Mouse (Mus musculus) ES-E14 (cell line): ENCODE data around the gene Spg20. TPM values are rescaled to one million over a fixed set of nuclear protein-coding genes. Genes with fewer than 3 reads are reported as not detected.

ENCODE experiments used
- DNase-seq: peaks from one replicate; pipeline ENCODE4 v3.0.0-alpha.2; 2013; ENCODE audit warnings: low read depth, low spot score
- H3K27ac ChIP-seq: 2 replicates; pipeline ENCODE4 v1.5.1; 2012; ENCODE audit warnings: low read depth, mild to moderate bottlenecking, low read length, moderate library complexity, mixed read lengths; ENCODE audit not compliant: poor library complexity, insufficient read depth, severe bottlenecking
- H3K36me3 ChIP-seq: 2 replicates; pipeline ENCODE4 v1.6.1; 2012; ENCODE audit warnings: mild to moderate bottlenecking, low read length, moderate library complexity, mixed read lengths; ENCODE audit not compliant: control insufficient read depth, poor library complexity, insufficient read depth, severe bottlenecking
- H3K4me1 ChIP-seq, 2 experiments: fragments of 150-350 bp in 1 of 2; sonication (generic) in 1 of 2; 2 replicates each; pipeline ENCODE4 v1.6.1; 2012; ENCODE audit warnings: low read length in 2 of 2, mild to moderate bottlenecking in 1 of 2, mixed read lengths in 1 of 2; ENCODE audit not compliant: control insufficient read depth in 2 of 2, insufficient read depth in 2 of 2, poor library complexity in 1 of 2
- H3K4me3 ChIP-seq, 2 experiments: fragments of 150-350 bp in 1 of 2; sonication (generic) in 1 of 2; 2 replicates each; pipeline ENCODE4 v1.5.1; 2012; ENCODE audit warnings: low read length in 2 of 2, low read depth in 1 of 2, mild to moderate bottlenecking in 1 of 2, mixed read lengths in 1 of 2; ENCODE audit not compliant: insufficient read depth in 1 of 2, poor library complexity in 1 of 2, severe bottlenecking in 1 of 2
- H3K9ac ChIP-seq: 2 replicates; pipeline ENCODE4 v1.6.1; 2012; ENCODE audit warnings: low read depth, mild to moderate bottlenecking, low read length, mixed read lengths; ENCODE audit not compliant: poor library complexity, insufficient read depth, severe bottlenecking
- H3K9me3 ChIP-seq: fragments of 150-350 bp; sonication (generic); 2 replicates; pipeline ENCODE4 v1.6.1; 2012; ENCODE audit warnings: low read depth, mild to moderate bottlenecking, low read length; ENCODE audit not compliant: control insufficient read depth, insufficient read depth
- CHD2 ChIP-seq: IDR thresholded peaks from 2 replicates; pipeline ENCODE4 v1.6.1; 2014; ENCODE audit warnings: mild to moderate bottlenecking, low read depth, low read length, inconsistent platforms
- HCFC1 ChIP-seq: IDR thresholded peaks from 2 replicates; pipeline ENCODE4 v1.6.1; 2012; ENCODE audit warnings: low read length, inconsistent platforms, borderline replicate concordance; ENCODE audit not compliant: insufficient read depth
- MAFK ChIP-seq: IDR thresholded peaks from 2 replicates; pipeline ENCODE4 v1.6.1; 2014; ENCODE audit warnings: mild to moderate bottlenecking, low read depth, low read length, inconsistent platforms; ENCODE audit not compliant: insufficient read depth
- ZC3H11A ChIP-seq: IDR thresholded peaks from 2 replicates; pipeline ENCODE4 v1.6.1; 2012; ENCODE audit warnings: low read depth, mild to moderate bottlenecking, inconsistent platforms, low read length, borderline replicate concordance
- ZNF384 ChIP-seq: IDR thresholded peaks from 2 replicates; pipeline ENCODE4 v1.6.1; 2012; ENCODE audit warnings: low read depth, low read length, inconsistent platforms
- in situ Hi-C, 2 experiments: fragments of 600-800 bp; cut with MboI; formaldehyde crosslinking; loops; one replicate each; pipeline ENCODE4 v1.15.1; 2025; ENCODE audit warnings: low sequenced_read_pairs in 2 of 2, inconsistent platforms in 1 of 2; ENCODE audit not compliant: unreplicated experiment in 2 of 2
- total RNA-seq: library from RNA; depleted of rRNA; stranded (reverse); fragments of 300-350 nt; gene quantifications from 2 replicates; pipeline ENCODE4 v1.2.3, GENCODE M21; 2012

Gene Spg20
- total RNA-seq, 1 experiment = 12.8 TPM

GRCm38 (mm10) chr3:55131576-55132233 lies 19.8 kb downstream of the Spg20 start:
- no peak for TF ChIP-seq ZC3H11A
- 0 out of 2 replicates have a peak, but pooled peaks have one; percentile 27 for TF ChIP-seq CHD2
- Histone ChIP-seq H3K27ac (no peak overlapping the region), H3K36me3 (peaks cover 10% of the 10 kb centered on the region), H3K9me3 (no peaks in the 10 kb centered on the region), H3K9ac (no peak overlapping the region; the same call in 1 of the 2 replicates), H3K4me3 (peak overlapping the region in 1 of 2 experiments; percentile 35; a peak in 1 of 4 replicates), H3K4me1 (peaks cover 2 to 3% of the 10 kb centered on the region in 2 experiments; a peak in 1 of 4 replicates)
- in situ Hi-C loops = no loop called here
- DNase-seq = no peak

- no peaks in the 10 kb centered on the region for H3K9me3 ChIP-seq
- H3K27ac ChIP-seq = 0 out of 2 replicates have a peak within 1 kb of the TSS, but pooled peaks have one; percentile 30
- in situ Hi-C loops = no loop called here
- no peak within 1 kb of the TSS for H3K4me3 ChIP-seq
- peaks cover 2 to 3% of the 10 kb centered on the region in 2 experiments; a peak in 1 of 4 replicates for H3K4me1 ChIP-seq
- H3K9ac ChIP-seq = no peak within 1 kb of the TSS
- DNase-seq = no peak
- peaks cover 5% of the 10 kb centered on the region for H3K36me3 ChIP-seq
- TF ChIP-seq HCFC1 (no peak), ZC3H11A (no peak), CHD2 (no peak), ZNF384 (no peak), MAFK (no peak)
These were observed 25.1 kb downstream of the Spg20 start, which contains the start of gene Ccdc169 for GRCm38 (mm10) chr3:55137039-55137438. Gene Ccdc169, plus strand, starts transcription at chr3:55137339.

DNA sequence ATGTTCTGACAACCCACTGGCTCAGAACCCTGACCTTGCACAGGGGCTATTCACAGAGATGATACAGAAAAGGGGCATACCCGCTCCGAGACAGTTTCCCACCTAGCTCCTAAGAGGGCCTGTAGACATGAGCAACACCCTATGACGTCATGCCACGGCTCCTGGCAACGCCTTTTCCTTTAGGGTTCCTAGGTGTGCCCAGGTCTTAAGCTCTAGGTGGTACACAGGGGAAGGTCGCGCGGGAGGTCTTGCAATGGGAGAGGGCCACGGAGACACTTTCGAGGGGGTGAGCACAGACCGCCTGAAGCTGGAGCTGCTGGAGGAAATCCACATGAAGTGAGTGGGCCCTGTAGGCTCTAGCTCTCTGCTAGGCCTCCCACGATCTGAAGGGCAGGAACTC lies 27.9 kb downstream of the Spg20 start:
- peak overlapping the region in 1 of 2 experiments; percentile 10; a peak in 2 of 4 replicates for H3K4me3 ChIP-seq

DNA sequence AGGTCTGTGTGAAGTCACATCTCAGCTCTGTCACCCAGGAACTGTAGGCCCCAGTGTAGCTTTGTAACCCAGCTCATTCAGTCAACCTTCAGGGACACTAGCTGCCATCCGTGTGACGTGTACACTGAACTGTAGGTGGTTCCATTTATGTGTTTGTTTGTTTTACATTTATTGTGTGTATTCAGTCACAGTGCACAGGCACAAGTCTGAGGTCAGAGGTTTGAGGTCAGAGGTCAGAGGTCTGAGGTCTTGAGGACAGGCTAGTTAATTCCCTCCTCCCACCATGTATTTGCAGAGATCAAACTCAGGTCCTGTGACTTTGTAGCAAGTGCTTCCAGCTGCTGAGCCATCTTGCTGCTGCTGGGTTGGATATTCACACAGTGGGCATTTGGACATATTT lies 29.5 kb downstream of the Spg20 start:
- no peak for DNase-seq
- Histone ChIP-seq H3K4me3 (no peak overlapping the region), H3K36me3 (no peaks in the 10 kb centered on the region; the same call in 1 of the 2 replicates), H3K9ac (no peak overlapping the region), H3K4me1 (no peaks in the 10 kb centered on the region), H3K9me3 (no peaks in the 10 kb centered on the region), H3K27ac (no peak overlapping the region)
- in situ Hi-C loops = no loop called here
- no peak for TF ChIP-seq ZNF384
- TF ChIP-seq ZC3H11A = no peak
- no peak for TF ChIP-seq HCFC1
- no peak for TF ChIP-seq MAFK

More for the DNA sequence above, 27.9 kb downstream of the Spg20 start:
- DNase-seq = no peak
- peaks cover 3% of the 10 kb centered on the region for H3K36me3 ChIP-seq
- H3K9ac ChIP-seq = no peak overlapping the region
- H3K9me3 ChIP-seq = no peaks in the 10 kb centered on the region
- H3K27ac ChIP-seq = no peak overlapping the region
- in situ Hi-C loops = no loop called here
- H3K4me1 ChIP-seq = no peaks in the 10 kb centered on the region
- TF ChIP-seq ZNF384 = no peak
- no peak for TF ChIP-seq CHD2
- no peak for TF ChIP-seq MAFK
- TF ChIP-seq ZC3H11A = no peak
- no peak for TF ChIP-seq HCFC1
